Mouse (Mus musculus): ENCODE data around the gene Zglp1. TPM values are rescaled to one million over a fixed set of nuclear protein-coding genes. Genes with fewer than 3 reads are reported as not detected.

Zglp1 gene
- polyA plus RNA-seq, 1 experiment from 2014 or later = 1.7 TPM

DNA sequence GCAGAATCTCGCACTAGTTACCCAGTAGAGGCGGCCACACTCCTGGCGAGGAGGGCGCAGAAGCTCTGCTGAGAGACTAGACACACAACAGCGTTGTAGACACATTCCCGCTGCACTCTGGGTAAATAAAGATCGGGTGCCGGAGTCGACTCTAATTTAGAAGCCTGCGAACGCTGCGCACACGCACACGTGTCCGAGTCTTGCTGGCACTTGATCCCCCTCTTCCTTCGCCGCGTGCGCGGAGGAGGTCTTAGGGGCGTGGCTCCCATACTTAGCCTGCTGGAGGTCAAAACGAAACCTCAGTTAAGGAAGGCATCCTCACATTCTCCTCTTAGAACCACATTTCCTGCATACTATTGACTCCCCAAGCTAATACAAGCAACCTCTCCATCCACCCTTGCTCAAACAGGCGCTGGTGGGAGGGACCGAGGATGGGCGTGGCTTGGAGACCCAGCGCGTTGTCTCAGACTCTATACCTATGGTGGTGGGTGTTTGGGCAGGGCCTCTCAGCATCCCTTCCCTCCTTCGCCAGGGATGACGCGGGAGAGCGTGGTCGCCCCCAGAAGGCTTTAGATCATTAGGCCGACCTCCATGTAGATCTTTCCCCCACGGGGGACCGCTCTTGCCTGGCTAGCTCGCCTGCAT, 35.5 kb downstream of the Zglp1 start:
- peaks cover 42% of the 10 kb centered on the region for H3K4me1 ChIP-seq (replicated peaks; ENCODE audit: control insufficient read depth, insufficient read depth, low read length)
- H3K4me2 ChIP-seq (ENCODE audit: low read length) = peak overlapping the region; percentile 99
- no peaks in the 10 kb centered on the region for H3K36me3 ChIP-seq (ENCODE audit: control insufficient read depth, insufficient read depth)
- H3K4me3 ChIP-seq (replicated peaks; ENCODE audit: low read length) = peak overlapping the region; percentile 61
- no peaks in the 10 kb centered on the region for H3K9me3 ChIP-seq (ENCODE audit: control insufficient read depth, low read length)
- peak; percentile 75 for ATAC-seq
- peaks cover 69% of the 10 kb centered on the region for H3K27me3 ChIP-seq (replicated peaks; ENCODE audit: control insufficient read depth, insufficient read depth, low read length)
- H3K27ac ChIP-seq (ENCODE audit: low read length) = no peak overlapping the region
- H3K9ac ChIP-seq (replicated peaks; ENCODE audit: low read depth, low read length) = peak overlapping the region; percentile 64
- WGBS = under 1% methylated on average over 36 of the region's 36 CpGs

DNA sequence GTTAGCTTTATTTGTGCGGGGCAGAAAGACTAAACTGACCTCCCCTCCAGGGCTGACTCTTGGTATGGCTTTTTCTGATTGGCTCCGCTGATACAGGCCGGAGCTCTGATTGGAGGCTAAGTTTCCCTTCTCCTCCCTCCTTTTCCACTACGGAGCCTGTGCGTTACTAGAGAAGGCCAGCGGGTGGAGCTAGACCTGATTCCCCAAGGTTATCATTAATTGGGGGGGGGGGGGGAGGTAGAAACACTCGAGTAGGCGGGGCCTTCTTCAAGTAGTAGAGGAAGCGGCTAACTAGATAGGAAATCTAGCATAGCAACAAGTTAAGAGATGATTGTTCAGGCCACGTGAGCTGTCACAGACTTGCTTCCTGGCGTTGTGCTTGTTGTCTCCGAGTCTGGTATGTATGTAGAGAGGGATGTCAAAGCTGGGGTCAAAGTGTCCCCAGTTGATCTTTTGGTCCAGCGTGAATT, 36.1 kb downstream of the Zglp1 start:
- H3K27ac ChIP-seq (ENCODE audit: low read length) = no peak overlapping the region
- ATAC-seq = peak; percentile 37
- H3K9me3 ChIP-seq (ENCODE audit: control insufficient read depth, low read length) = no peaks in the 10 kb centered on the region
- H3K36me3 ChIP-seq (ENCODE audit: control insufficient read depth, insufficient read depth) = no peaks in the 10 kb centered on the region
- H3K27me3 ChIP-seq (replicated peaks; ENCODE audit: control insufficient read depth, insufficient read depth, low read length) = peaks cover 64% of the 10 kb centered on the region
- peak overlapping the region; percentile 99 for H3K4me2 ChIP-seq (ENCODE audit: low read length)
- H3K9ac ChIP-seq (replicated peaks; ENCODE audit: low read depth, low read length) = no peak overlapping the region
- H3K4me3 ChIP-seq (replicated peaks; ENCODE audit: low read length) = peak overlapping the region; percentile 61
- 0% methylated on average over 13 of the region's 13 CpGs for WGBS
- peaks cover 42% of the 10 kb centered on the region for H3K4me1 ChIP-seq (replicated peaks; ENCODE audit: control insufficient read depth, insufficient read depth, low read length)

DNA sequence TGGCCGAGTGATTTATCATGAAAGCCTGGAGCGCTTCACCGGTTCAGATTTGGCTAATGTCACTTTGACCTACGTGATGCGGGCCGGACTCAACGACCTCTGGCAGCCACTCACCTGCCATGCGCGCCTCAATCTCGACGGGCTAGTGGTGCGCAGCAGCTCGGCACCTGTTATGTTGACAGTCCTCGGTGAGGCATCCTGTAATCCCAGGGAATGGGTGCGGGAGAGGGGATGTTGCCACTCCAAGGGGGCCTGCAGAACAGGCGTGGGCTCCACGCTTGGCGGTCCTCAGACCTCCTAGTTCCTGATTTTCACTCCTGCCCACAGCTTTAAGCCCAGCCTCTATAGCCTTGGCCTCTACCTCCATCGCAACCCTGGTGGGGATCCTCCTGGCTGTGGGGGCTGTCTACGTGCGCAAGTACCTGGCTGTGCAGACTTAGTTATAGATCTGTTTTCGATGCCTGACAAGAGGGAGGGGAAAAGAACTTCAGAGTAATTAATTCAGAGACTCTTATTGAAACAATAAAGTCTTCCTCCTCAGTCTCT, 36.8 kb downstream of the Zglp1 start:
- Histone ChIP-seq H3K4me3 (replicated peaks; ENCODE audit: low read length) (no peak overlapping the region), H3K27me3 (replicated peaks; ENCODE audit: control insufficient read depth, insufficient read depth, low read length) (peaks cover 57% of the 10 kb centered on the region), H3K4me2 (ENCODE audit: low read length) (peak overlapping the region; percentile 99; the same call in 1 of the 2 replicates), H3K9me3 (ENCODE audit: control insufficient read depth, low read length) (no peaks in the 10 kb centered on the region), H3K36me3 (ENCODE audit: control insufficient read depth, insufficient read depth) (no peaks in the 10 kb centered on the region), H3K27ac (ENCODE audit: low read length) (no peak overlapping the region), H3K9ac (replicated peaks; ENCODE audit: low read depth, low read length) (no peak overlapping the region), H3K4me1 (replicated peaks; ENCODE audit: control insufficient read depth, insufficient read depth, low read length) (peaks cover 38% of the 10 kb centered on the region)
- ATAC-seq = no peak
- 21% methylated on average over 22 of the region's 22 CpGs for WGBS

DNA sequence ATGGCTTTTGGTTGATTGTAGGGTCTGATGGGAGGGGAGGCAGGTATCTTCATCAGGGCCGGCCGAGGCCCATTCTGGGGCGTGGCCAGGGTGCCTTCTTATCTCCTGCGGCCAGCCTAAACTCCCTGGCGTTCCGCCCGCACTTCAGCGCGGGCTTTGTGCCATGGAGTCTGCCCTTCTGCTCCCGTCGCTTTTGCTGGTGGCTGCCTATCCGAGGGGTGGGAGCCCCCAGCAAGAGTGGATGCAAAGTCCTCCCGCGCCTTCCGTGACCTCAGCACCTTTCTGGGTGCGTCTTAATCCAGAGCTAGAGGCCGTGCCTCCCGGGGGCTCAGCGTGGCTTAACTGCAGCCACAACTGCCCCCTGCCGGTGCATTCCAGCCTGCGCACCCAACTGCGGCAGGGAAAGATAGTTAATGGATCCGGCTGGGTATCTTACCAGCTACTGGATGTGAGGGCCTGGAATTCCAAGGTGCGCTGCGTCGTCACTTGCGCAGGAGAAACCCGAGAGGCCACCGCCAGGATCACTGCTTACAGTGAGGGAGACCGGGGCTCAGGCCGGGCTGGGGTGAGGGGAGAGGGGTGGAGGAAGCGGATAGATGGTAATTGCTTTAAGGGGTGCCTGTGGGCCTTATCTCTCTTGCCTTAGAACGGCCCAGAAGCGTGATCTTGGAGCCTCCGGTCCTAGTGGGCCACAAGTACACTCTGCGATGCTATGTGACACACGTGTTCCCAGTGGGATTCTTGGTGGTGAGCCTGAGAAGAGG, 37.4 kb downstream of the Zglp1 start, which contains the start of gene Icam4:
Icam4 (plus strand) TSS at position 83 of the 764 bp plus-strand sequence.
- no peaks in the 10 kb centered on the region for H3K36me3 ChIP-seq (ENCODE audit: control insufficient read depth, insufficient read depth)
- H3K4me3 ChIP-seq (replicated peaks; ENCODE audit: low read length) = peak within 1 kb of the TSS; percentile 21
- peaks cover 37% of the 10 kb centered on the region for H3K4me1 ChIP-seq (replicated peaks; ENCODE audit: control insufficient read depth, insufficient read depth, low read length)
- H3K9ac ChIP-seq (replicated peaks; ENCODE audit: low read depth, low read length) = no peak within 1 kb of the TSS
- no peaks in the 10 kb centered on the region for H3K9me3 ChIP-seq (ENCODE audit: control insufficient read depth, low read length)
- 3% methylated on average over 37 of the region's 37 CpGs for WGBS
- peak within 1 kb of the TSS; percentile 41; the same call in 1 of the 2 replicates for H3K4me2 ChIP-seq (ENCODE audit: low read length)
- peaks cover 50% of the 10 kb centered on the region for H3K27me3 ChIP-seq (replicated peaks; ENCODE audit: control insufficient read depth, insufficient read depth, low read length)
- no peak within 1 kb of the TSS for H3K27ac ChIP-seq (ENCODE audit: low read length)
- no peak for ATAC-seq

DNA sequence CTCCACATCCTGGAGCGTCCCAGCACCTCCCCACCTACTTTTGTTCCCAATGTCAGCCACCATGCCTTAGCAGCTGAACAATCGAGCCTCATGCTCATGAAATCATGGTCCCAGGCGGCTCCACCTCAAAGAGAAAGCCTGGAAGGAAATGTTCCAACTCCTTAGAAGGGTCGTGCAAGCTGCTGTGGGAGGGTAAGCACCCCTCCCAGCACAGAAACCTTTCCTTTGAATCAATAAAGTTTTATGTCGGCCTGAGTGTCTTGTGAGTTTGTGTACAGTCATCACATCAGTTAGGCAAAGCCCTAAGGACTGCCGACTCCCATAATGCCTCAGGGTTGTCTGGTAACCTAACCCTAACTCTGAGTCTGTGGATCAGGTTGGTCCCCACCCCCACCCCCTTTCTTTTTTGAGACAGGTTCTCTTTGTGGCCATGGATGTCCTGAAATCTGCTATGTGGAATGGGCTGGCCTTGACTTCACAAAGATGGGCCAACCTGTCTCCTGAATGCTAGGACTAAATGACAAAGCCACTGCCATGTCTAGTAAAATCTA, 38.3 kb downstream of the Zglp1 start:
- H3K27me3 ChIP-seq (replicated peaks; ENCODE audit: control insufficient read depth, insufficient read depth, low read length) = peaks cover 45% of the 10 kb centered on the region
- 73% methylated on average over 6 of the region's 6 CpGs for WGBS
- H3K4me2 ChIP-seq (ENCODE audit: low read length) = no peak overlapping the region
- no peak overlapping the region for H3K4me3 ChIP-seq (replicated peaks; ENCODE audit: low read length)
- H3K4me1 ChIP-seq (replicated peaks; ENCODE audit: control insufficient read depth, insufficient read depth, low read length) = peaks cover 37% of the 10 kb centered on the region
- H3K9me3 ChIP-seq (ENCODE audit: control insufficient read depth, low read length) = no peaks in the 10 kb centered on the region
- no peak overlapping the region for H3K27ac ChIP-seq (ENCODE audit: low read length)
- H3K36me3 ChIP-seq (ENCODE audit: control insufficient read depth, insufficient read depth) = no peaks in the 10 kb centered on the region
- no peak for ATAC-seq
- no peak overlapping the region for H3K9ac ChIP-seq (replicated peaks; ENCODE audit: low read depth, low read length)

DNA sequence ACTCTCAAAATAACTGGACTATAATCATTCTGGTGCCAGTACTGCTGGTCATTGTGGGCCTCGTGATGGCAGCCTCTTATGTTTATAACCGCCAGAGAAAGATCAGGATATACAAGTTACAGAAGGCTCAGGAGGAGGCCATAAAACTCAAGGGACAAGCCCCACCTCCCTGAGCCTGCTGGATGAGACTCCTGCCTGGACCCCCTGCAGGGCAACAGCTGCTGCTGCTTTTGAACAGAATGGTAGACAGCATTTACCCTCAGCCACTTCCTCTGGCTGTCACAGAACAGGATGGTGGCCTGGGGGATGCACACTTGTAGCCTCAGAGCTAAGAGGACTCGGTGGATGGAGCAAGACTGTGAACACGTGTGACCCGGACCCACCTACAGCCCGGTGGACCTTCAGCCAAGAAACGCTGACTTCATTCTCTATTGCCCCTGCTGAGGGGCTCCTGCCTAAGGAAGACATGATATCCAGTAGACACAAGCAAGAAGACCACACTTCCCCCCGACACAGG, 39.1 kb downstream of the Zglp1 start:
- H3K4me3 ChIP-seq (replicated peaks; ENCODE audit: low read length) = no peak overlapping the region
- 60% methylated on average over 8 of the region's 8 CpGs for WGBS
- H3K4me1 ChIP-seq (replicated peaks; ENCODE audit: control insufficient read depth, insufficient read depth, low read length) = peaks cover 29% of the 10 kb centered on the region
- peaks cover 37% of the 10 kb centered on the region for H3K27me3 ChIP-seq (replicated peaks; ENCODE audit: control insufficient read depth, insufficient read depth, low read length)
- H3K27ac ChIP-seq (ENCODE audit: low read length) = no peak overlapping the region
- H3K36me3 ChIP-seq (ENCODE audit: control insufficient read depth, insufficient read depth) = no peaks in the 10 kb centered on the region
- H3K9me3 ChIP-seq (ENCODE audit: control insufficient read depth, low read length) = no peaks in the 10 kb centered on the region
- H3K4me2 ChIP-seq (ENCODE audit: low read length) = no peak overlapping the region
- no peak for ATAC-seq
- no peak overlapping the region for H3K9ac ChIP-seq (replicated peaks; ENCODE audit: low read depth, low read length)

DNA sequence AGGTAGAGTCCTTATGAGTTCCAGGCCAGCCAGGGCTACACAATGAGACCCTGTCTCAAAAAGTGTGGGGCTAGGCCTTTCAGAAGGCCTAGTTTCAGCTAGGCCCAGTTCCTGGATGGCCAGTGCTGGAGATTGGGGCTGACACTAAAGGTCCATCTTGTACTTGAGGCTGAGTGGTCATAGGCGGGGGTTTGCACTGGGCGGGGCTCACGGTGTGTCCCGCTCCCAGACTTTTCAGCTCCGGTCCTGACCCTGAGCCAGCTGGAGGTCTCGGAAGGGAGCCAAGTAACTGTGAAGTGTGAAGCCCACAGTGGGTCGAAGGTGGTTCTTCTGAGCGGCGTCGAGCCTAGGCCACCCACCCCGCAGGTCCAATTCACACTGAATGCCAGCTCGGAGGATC, 40.0 kb downstream of the Zglp1 start:
- 82% methylated on average over 12 of the region's 12 CpGs for WGBS
- Histone ChIP-seq H3K36me3 (ENCODE audit: control insufficient read depth, insufficient read depth) (no peaks in the 10 kb centered on the region), H3K9ac (replicated peaks; ENCODE audit: low read depth, low read length) (no peak overlapping the region), H3K9me3 (ENCODE audit: control insufficient read depth, low read length) (no peaks in the 10 kb centered on the region), H3K4me1 (replicated peaks; ENCODE audit: control insufficient read depth, insufficient read depth, low read length) (peaks cover 19% of the 10 kb centered on the region), H3K27me3 (replicated peaks; ENCODE audit: control insufficient read depth, insufficient read depth, low read length) (peaks cover 30% of the 10 kb centered on the region), H3K4me2 (ENCODE audit: low read length) (no peak overlapping the region), H3K27ac (ENCODE audit: low read length) (no peak overlapping the region), H3K4me3 (replicated peaks; ENCODE audit: low read length) (no peak overlapping the region)
- no peak for ATAC-seq

DNA sequence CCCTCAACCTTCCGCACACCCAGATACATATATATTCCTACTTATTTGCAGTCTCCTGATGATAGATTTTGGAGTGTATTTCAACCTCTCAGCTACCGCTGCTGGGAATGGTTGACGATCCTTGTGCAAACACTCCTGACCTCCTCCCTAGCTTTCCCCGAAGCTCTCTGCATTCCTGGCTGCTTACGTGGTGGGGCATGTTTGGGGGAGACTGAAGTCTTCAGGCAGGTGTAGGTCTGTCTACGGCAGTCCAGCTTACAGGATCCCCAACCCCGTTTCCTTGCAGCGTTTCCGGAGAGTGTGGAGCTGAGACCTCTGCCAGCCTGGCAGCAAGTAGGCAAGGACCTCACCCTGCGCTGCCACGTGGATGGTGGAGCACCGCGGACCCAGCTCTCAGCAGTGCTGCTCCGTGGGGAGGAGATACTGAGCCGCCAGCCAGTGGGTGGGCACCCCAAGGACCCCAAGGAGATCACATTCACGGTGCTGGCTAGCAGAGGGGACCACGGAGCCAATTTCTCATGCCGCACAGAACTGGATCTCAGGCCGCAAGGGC, 41.6 kb downstream of the Zglp1 start:
- Histone ChIP-seq H3K27me3 (replicated peaks; ENCODE audit: control insufficient read depth, insufficient read depth, low read length) (peaks cover 25% of the 10 kb centered on the region), H3K4me3 (replicated peaks; ENCODE audit: low read length) (no peak overlapping the region), H3K4me1 (replicated peaks; ENCODE audit: control insufficient read depth, insufficient read depth, low read length) (peaks cover 10% of the 10 kb centered on the region), H3K27ac (ENCODE audit: low read length) (no peak overlapping the region), H3K4me2 (ENCODE audit: low read length) (no peak overlapping the region), H3K36me3 (ENCODE audit: control insufficient read depth, insufficient read depth) (no peaks in the 10 kb centered on the region), H3K9ac (replicated peaks; ENCODE audit: low read depth, low read length) (no peak overlapping the region), H3K9me3 (ENCODE audit: control insufficient read depth, low read length) (no peaks in the 10 kb centered on the region)
- ATAC-seq = no peak
- 78% methylated on average over 19 of the region's 19 CpGs for WGBS

DNA sequence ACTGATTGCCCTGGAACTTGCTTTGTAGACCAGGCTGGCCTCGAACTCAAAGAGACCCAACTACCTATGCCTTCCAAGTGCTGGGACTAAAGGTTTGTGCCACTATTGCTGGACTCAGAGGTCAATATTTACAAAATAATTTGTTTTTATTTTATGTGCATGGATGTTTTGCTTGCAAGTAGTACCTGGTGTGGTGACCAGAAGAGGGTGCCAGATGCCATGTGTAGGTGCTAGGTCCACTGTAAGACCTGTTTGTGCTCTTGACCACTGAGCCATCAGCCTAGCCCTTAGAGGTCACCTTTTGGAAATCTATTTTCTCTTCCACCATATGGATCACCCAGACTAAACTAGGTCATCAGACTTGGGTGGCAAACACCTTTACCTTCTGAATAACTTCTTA, 44.2 kb downstream of the Zglp1 start:
- WGBS = 74% methylated on average over 1 of the region's 1 CpGs
- Histone ChIP-seq H3K4me1 (replicated peaks; ENCODE audit: control insufficient read depth, insufficient read depth, low read length) (no peaks in the 10 kb centered on the region), H3K36me3 (ENCODE audit: control insufficient read depth, insufficient read depth) (no peaks in the 10 kb centered on the region), H3K9ac (replicated peaks; ENCODE audit: low read depth, low read length) (no peak overlapping the region), H3K4me3 (replicated peaks; ENCODE audit: low read length) (no peak overlapping the region), H3K27ac (ENCODE audit: low read length) (no peak overlapping the region), H3K27me3 (replicated peaks; ENCODE audit: control insufficient read depth, insufficient read depth, low read length) (peaks cover 11% of the 10 kb centered on the region), H3K4me2 (ENCODE audit: low read length) (no peak overlapping the region), H3K9me3 (ENCODE audit: control insufficient read depth, low read length) (no peaks in the 10 kb centered on the region)
- ATAC-seq = no peak
